Mouse (Mus musculus): ENCODE data around the gene Pard3b.

Gene Pard3b

DNA sequence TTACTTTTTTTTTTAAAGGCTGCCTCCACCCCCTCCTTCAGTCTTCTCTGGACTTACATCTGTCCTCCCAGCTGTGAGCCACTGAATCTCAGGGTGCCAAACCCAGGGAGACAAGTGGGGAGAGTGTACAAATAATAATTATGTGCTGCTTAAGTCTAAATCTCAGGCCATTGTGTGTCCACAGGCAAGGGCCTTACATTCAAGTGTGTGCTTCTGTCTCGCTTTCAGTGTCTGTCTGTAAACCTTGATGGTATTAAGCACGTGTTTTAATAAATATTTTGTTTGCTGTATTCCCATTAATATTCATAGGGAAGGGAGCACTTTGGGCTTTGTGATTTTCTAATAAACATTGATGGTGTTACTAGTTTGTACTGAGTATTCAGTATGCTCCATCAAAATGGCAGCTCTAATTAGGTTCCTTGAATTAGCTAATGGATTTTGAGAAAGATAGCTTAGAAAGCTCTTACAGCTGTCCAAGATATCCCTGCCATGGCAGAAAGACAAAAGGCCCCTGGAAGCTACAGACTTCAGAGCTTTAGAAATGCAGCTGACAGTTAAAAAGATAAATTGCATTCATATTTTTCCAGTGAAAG is 880.1 kb downstream of the Pard3b start:
- DNase-seq = no peak

DNA sequence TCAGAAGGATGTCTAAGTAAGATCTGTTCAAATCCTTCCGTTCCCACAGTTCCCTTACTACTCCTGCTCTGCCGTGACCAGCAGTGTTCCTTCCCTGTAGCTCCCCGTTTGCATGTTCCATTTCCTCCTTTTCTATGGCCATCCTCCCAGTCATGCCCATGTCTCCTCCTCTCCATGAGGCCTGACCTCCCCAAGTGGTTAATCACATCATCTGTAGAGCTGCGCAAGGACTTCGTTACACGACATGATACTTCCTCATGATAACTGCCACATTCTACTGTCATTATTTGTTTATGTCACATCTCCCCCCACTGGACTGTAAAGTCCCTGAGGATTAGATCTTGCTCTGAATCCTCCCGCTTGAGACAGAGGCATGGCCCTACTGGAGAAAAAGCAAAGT is 882.7 kb downstream of the Pard3b start:
- DNase-seq = no peak

DNA sequence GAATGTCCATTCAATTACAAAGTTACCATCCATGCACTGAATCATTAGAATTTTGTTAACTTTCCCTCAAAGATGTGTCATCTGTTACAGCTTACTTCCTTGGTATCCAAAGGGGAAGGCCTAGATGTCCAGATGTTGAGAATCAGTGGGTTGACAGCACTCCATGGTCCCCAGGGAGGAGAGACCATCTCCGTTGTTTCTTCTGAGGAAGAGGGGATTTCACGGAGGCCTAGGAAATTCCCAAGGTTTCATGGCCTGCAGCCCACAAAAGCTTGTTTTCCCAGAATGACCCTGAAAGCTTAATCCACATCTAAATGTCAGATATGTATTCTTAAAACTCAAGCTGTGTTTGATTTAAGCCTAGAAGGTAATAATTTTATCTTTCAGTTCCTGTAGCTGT is 884.1 kb downstream of the Pard3b start:
- DNase-seq = no peak

DNA sequence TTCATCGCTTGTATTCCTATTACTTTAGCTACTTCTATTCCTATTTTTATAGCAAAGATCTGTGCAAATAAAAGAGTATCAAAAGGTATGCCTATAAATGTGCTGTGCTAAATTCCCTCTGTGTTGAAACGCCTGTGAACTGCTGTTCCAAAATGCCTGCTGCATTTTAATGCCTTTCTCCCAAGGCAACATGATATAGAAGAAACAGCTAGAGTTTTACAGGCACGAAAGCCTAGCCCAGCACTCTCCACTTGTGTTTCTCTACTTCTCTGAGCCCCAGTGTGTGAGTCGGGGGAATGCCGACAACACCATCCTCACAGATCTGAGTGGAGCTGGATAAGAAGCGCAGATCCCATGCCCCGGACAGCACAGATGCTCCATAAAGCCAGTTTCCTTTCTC is 889.2 kb downstream of the Pard3b start:
- no peak for DNase-seq

DNA sequence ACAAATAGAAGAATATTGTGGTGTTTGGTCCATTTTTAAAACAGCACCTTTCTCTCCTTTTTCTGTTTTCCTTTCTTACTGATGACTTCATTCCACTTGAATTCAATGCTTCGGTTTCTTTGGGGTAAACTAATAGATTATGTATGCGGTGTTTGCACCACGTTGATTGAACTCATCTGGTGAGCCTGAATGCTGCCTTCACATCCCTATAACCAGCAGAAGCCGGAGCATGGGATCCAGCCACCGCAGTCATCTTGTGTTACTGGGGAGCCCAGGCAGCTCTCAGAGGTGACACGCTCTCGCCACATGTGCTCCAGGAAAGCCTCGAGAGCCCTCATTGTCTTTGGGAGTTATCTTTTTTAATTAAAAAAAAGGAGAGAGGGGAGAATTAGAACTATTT is 891.3 kb downstream of the Pard3b start:
- no peak for DNase-seq

DNA sequence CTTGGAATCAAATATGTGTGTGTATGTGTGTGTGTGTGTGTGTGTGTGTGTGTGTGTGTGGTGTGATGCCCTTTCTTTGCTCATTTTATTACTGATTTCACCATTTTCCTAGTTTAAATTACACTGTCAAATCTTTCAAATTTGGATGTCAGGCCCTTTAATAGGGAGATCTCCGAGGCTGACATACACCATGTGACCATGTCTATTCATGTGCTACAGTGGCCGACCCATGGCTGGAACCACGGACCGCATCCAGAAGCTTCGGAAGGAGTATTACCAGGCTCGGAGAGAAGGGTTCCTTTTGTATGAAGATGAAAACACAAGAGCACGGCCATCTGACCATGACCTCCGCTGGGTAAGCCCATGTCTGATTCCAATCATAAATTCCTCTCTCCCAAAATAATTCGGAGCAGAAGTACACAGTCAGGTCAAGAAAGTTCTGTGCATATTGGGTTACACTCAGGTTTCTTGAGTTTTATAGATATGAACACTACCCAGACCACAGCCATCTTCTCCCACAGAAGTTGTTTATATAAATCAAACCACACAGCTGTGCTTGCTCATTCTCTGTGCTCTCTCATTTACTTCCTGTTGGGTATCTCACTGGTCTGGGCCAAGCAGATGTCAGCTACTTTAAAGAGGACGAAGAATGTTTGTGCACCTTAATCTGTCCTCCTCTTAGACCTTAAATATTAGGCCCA is 894.0 kb downstream of the Pard3b start:
- no peak for DNase-seq

DNA sequence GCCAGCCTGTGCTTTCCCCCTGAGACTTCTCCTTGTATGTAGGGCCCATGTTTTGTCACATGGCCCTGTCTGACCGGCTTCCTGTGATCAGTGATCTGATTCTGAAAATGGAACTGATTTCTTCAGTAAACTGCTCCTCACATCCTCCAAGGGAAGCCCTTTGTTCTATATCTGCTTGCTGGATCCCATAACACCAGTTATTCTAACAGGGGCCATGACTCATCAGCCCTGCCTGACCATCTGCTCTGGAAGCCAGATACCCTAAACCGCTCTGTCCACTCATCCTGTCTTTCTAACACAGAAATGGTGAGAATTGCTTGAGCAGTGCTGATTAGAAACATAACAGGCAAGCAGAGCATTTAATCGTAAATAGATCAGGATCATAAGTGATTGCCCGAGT is 910.3 kb downstream of the Pard3b start:
- no peak for DNase-seq

DNA sequence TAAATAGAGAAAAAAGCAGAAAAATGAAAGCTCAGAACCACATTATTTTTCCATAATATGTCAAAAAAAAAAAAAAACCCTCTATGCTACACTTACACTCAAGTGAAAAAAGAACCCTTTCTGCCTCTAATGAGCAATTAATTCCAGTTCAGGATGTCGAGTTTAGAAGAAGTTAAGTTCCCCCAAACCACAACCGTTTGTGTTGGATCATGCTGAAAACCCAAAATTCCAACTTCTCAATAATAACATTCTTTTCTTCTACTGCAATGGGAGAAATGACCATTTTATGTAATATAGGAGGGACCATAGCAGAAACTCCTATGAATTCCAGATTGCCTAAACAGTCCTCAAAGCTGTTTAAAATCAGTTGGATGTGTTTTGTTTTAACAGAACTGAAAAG is 911.9 kb downstream of the Pard3b start:
- no peak for DNase-seq

DNA sequence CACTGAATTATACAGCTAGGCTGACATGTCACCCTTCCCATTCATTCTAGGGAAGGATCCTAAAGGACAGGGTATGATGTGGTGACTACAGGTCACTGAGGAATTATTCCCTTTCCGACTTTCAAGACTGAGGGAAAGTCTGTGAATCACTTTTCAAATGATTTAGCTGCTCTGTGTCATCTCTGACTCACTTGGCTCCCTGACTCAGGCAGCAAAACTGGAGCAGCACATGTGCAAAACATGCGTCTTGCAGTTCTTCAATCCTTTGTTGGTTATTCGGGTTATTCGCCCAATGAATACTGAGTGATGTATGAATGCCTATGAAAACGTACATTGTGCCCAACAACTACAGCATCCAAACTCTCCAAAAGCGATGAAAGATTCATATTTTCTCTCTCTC is 912.9 kb downstream of the Pard3b start:
- DNase-seq = no peak

DNA sequence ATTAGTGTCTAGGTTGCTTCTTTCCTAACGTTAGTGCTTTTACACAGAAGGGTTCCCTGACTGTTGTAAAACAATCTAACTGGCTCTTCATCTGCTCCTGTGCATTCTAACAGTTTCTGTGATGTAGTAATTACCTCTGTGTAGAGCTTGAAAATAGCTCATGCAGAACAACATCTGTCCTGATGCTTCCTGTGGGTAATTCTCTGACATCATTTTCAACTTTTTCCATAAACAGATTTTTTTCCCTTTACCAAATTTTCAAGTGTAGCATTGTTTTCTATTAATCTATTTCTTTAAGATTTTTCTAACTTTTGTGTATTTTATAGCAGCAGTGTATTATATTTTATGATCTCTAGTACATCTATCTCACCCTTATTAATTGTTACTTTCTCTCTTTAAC is 917.2 kb downstream of the Pard3b start:
- no peak for DNase-seq

DNA sequence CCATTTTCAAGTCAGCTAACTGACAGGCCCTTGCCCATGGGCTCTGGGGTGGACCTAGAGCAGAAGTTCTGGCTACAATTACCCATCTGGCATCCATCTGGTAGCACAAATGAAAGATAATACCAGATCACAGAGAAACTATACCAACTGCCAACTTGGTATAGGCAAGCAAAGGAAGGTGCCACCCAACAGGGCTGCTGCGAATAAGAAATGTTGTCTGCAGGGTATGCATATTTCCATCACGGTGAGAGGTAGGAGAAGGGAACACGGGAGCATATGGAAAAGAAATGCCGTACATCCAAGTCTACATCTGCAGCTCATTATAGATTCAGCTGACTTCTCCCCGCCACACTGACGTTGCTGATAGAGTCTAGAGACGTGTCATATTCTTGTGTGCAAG is 924.4 kb downstream of the Pard3b start:
- DNase-seq = no peak

DNA sequence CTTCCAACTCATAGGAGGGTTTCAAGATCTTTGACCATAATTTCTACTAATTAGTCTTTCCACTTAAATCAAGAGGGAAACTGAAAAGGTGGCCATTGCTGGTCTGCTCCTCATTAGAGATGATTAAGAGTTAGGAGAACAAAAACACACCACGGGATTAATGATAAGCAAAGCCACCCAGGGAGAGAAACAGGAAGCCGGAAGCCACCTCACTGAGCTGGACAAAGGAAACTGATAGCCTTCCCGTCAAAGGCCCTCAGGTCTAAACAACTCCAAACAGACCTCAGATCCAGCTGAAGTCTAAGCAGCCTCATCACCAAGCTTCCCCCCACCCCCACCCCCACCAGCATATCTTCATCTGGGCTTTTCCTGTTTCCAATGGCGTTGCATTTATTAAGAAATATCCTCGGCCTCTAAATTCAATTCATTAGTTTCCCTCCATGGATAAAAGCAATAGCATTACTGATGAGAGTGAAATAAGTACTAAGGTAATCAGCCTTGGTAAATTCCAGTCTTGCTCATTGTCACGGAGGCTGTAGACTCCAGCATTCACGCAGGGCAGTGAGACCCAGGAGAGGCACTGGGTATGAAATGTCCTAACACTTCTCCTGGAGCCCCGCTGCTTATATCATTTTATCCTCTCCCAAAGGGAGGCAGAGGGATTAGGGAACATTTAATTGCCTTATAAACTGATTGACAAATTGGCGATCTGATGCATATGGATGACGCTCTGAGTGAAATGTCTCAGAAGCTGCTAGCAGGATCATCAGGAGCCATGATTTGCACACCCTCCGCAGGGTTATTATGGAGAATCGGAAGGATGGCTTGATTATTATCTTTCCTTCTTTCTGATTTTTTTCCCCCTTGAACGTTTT is 925.9 kb downstream of the Pard3b start:
- no peak for DNase-seq

DNA sequence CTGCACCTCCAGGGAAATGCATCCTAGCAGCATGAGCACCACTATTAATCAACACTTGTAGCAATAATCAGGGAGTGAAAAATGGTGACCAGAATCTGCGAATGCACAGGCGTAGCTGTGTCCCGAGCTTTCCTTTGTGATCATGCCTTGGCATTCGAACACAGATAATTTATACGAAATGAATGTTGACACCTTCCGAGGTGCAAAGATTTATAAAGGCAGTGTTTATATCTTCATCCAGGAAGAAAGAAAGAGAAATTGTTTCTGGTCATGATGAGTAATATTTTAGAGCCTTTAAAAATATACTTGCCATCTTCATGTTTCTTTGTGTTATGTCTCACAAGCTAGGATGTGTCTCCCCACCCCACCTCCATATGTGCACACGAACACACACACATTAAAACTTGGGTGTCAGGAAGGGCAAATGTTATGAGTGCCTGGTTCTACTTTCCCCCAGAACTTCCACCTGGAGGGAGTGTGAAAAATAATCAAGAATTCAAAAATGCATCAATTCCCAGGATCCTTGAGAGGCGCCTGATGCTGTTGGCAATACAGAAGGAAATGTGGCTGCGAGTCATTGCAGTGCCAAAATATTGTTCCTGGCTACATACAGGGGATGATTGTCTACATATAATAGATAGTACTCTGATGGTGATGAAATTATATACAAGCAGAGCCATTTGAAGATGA is 926.6 kb downstream of the Pard3b start:
- no peak for DNase-seq

DNA sequence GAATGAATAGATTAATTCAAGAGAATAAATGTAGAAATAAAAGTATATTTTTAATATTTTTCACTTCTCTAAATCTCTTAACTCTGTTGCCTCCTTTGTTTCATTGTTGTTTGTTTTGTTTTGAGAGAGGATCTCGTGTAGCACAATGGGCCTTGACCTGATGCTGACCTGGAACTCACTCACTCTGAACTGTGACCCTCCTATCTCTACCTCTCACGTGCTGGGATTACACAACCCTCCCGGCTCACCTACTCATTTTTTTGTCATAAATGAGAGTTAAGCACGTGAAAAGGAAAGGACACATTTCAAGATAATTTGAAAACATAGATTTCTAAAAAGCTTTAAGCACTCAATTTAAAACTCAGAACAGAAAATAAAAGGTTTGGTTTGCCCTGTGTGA is 928.0 kb downstream of the Pard3b start:
- no peak for DNase-seq

DNA sequence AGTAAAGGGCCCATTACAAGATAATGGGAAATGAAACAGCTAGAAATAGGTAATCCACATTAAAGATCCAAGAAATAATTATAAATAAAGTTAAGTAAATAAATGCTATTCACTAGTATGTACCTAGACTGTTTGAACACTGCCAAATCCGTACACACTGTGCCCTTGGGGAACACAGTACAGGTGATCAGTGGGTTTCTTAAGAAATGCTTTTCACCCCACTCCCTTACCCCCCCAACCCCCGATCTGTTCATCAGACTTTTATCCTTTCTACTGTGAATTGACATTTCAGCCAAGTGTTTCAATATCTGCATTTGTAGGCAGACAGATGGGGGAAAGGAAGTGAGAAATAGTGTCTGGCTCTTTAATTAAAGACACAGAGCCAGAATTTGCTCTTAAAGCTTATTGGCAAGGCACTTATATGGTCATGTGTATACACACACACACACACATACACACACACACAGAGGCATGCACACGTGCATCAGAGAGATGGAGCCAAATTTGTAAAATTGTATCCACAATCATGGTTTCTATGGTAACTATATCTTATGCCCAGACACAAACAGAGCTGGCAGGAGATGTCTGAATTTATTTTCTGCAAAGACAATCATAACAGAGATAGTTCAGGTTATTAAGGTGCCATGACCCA is 938.4 kb downstream of the Pard3b start:
- DNase-seq = no peak

DNA sequence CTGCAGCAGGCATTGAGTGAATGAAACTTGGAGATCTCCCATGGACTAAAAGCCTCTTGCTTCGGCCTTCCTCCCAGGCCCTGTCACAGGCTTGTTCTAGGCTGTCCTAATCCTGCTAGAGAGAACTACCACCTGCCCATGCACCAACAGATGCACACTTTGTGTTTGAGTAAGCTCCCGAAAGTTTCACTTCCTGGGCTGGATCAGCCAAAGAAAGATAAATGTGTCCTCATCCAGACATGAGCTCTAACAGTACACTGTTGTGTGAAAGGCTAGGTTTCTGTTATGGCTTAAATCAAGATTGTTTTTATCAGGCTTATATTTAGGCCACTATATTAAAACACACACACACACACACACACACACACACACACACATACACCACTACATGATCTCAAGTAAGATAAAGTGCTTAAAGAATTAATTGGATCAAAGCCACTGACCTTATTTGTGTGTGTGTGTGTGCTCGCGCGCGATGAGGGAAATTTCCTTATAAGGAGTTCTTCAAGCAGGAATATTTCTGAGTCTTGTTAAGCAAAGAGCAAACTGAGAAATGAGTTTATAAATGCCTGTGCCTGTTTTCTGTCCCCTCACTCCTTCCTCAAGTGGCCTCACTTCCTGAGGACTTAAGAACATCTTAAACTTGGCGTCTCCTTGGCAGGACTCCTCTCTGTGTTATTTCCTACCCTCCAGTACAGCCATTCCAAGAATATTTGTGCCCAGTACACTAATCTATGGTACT is 940.6 kb downstream of the Pard3b start:
- DNase-seq = no peak

DNA sequence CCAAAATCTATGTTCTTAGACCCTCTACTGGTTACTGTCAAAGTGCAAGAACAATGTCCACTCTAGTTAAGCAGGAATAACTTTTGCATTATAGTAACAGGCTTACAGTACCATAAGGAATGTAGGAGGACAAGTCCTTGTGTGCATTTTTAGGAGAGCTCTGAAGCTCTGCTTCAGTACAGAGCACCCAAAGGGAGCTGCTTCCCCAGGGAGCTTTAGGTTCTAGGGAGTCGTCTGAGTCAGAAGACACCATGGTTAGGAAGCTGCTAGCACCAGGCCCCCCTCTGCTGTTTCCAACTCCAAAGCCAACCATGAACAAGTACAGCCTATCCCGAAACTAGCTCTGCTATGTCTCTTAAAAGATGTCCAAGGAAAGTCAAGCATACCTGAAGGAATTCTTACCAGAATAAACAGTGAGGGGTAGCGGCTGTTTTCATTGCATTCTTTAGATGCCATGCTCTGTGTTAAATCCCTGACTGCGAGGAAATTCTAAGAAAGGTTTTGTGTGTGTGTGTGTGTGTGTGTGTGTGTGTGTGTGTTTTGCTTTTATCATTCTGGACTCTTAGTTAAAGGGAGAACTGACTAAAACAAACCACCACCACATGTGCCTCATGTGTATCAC is 941.8 kb downstream of the Pard3b start:
- DNase-seq = no peak

DNA sequence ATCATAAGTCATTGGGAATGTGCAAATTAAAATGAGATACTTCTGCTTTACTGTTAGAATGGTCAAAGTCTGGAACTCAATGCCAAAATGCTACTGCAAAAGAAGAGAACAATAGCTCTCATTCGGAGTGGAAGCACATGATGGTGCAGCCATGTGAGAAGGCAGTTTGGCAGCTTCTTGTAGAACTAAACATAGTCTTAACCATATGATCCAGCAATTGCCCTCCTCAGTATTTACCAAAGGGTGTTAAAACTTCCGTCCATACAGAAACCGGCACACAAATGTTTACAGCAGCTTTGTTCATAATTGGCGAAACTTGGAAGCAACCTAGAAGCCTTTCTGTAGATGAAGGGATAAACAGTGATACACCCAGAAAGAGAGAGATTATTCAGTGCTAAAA is 943.9 kb downstream of the Pard3b start:
- DNase-seq = no peak

DNA sequence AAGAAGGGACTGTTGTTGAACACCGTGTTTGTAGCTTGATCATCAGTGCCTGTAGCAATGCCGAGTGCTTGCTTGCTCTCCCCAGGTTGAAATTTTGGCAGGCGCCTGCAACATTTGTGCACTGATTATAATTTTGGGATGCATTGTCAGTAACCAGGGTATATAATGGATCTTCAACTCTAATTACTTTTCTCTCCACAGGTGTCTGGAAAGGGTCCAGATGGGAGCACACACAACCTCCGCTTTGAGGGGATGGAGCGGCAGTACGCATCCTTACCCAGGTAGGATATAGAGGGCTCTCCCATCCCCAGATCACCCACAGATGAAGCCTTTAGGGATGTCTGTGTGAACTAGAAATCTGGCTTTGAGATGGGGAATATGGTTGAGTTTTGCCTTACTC is 948.9 kb downstream of the Pard3b start:
- no peak for DNase-seq

DNA sequence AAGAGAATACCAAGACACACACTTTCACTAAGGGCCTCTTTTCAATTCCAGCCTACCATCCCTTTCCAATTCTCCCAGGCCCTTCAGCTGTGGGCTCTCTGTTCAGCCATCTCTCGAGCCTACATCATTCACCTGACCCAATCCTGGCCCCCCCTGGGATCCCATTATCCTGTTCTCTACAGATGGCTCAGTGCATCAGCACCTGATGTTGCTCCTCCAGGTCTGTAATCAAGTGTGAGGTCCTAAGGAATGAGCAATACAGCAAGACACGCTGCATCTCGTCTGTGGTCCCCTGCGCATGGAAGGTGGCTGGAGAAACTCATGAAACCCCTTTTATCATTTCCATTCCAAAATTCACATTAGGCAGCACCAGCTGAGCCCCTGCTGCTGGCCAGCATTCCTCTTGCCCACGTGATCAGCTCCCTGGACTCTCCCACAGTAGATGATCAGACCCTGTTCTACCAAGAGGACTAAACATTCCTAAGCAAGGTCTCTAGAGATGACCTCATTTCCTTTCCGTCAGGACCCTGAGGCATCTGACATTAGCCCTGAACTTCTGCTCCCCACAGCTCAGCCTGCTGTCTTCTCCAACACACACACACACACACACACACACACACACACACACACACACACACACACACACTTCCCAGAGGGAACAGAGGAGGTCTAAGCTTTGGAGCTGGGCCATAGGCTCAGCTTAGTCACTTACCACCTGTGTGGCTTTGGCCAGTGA is 952.8 kb downstream of the Pard3b start:
- DNase-seq = peak; percentile 17

DNA sequence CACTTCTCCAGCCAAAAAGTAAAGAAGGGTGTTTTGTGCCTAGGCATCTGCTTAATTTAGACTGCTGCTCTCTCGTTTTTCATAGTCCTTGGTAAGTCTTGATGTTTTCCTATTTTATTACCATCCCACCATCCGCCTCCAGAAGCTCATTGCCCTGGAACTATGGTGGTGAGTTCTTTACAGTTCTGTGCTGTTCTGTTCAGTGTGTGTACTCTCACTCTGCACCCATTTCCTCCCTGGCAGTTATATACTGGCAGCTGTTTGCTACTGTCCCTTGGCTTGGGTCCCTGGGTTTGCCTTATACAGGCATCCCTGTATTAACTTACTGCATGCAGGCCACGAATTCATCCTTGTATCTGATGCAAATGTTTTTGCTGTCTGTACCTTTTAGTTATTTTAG is 956.8 kb downstream of the Pard3b start:
- no peak for DNase-seq

All from kidney, adult 11 months (tissue).